Mouse (Mus musculus) myocyte (in vitro differentiated cells): ENCODE measurements around the gene Yap1. TPM values are rescaled to one million over a fixed set of nuclear protein-coding genes. Genes with fewer than 3 reads are reported as not detected.

ENCODE experiments used
- H3K27me3 ChIP-seq: one replicate; pipeline ENCODE4 v1.6.1; 2011; ENCODE audit not compliant: control insufficient read depth, insufficient read depth, insufficient read length
- H3K36me3 ChIP-seq: one replicate; pipeline ENCODE4 v1.6.1; 2011; ENCODE audit not compliant: control insufficient read depth, insufficient read depth
- H3K4me2 ChIP-seq: one replicate; pipeline ENCODE4 v1.6.1; 2011; ENCODE audit warnings: low read depth, control low read depth
- H3K4me3 ChIP-seq: one replicate; pipeline ENCODE4 v1.5.1; 2011; ENCODE audit warnings: mild to moderate bottlenecking, control low read depth, moderate library complexity
- H3K79me2 ChIP-seq: one replicate; pipeline ENCODE4 v1.6.1; 2011; ENCODE audit not compliant: control insufficient read depth, insufficient read depth
- H3ac ChIP-seq: one replicate; pipeline ENCODE4 v1.6.1; 2011; ENCODE audit not compliant: control insufficient read depth, insufficient read length
- CEBPB ChIP-seq: IDR thresholded peaks from 2 replicates; pipeline ENCODE4 v1.6.1; 2011; ENCODE audit warnings: mild to moderate bottlenecking, moderate library complexity; ENCODE audit not compliant: poor library complexity, insufficient read depth, severe bottlenecking
- E2F4 ChIP-seq: IDR thresholded peaks from one replicate; pipeline ENCODE4 v1.6.1; 2011; ENCODE audit warnings: mild to moderate bottlenecking, control low read depth, moderate library complexity; ENCODE audit not compliant: insufficient read depth
- MAX ChIP-seq: IDR thresholded peaks from one replicate; pipeline ENCODE4 v1.6.1; 2011; ENCODE audit warnings: low read depth, mild to moderate bottlenecking, control low read depth
- MYOD1 ChIP-seq, 3 experiments: IDR thresholded peaks; one replicate each; pipeline ENCODE4 v1.6.1; 2011; ENCODE audit warnings: control low read depth in 2 of 3, low read depth in 2 of 3, mild to moderate bottlenecking in 2 of 3, moderate library complexity in 1 of 3; ENCODE audit not compliant: insufficient read length in 2 of 3, control insufficient read depth in 1 of 3
- MYOG ChIP-seq, 3 experiments: IDR thresholded peaks; one replicate each; pipeline ENCODE4 v1.6.1; 2011; ENCODE audit warnings: control low read depth in 2 of 3, low read depth in 2 of 3, mild to moderate bottlenecking in 2 of 3; ENCODE audit not compliant: insufficient read length in 2 of 3, control insufficient read depth in 1 of 3, insufficient read depth in 1 of 3
- POLR2A ChIP-seq: IDR thresholded peaks from one replicate; pipeline ENCODE4 v1.6.1; 2011; ENCODE audit warnings: low read depth, mild to moderate bottlenecking, control low read depth, moderate library complexity; ENCODE audit not compliant: insufficient read length
- POLR2AphosphoS2 ChIP-seq: IDR thresholded peaks from one replicate; pipeline ENCODE4 v1.6.1; 2011; ENCODE audit warnings: low read depth, control low read depth; ENCODE audit not compliant: insufficient read length
- REST ChIP-seq: IDR thresholded peaks from one replicate; pipeline ENCODE4 v1.6.1; 2011; ENCODE audit warnings: mild to moderate bottlenecking, control low read depth, moderate library complexity; ENCODE audit not compliant: insufficient read depth, insufficient read length
- SRF ChIP-seq: IDR thresholded peaks from one replicate; pipeline ENCODE4 v1.6.1; 2011; ENCODE audit warnings: low read depth; ENCODE audit not compliant: control insufficient read depth, insufficient read length
- TCF12 ChIP-seq: IDR thresholded peaks from one replicate; pipeline ENCODE4 v1.6.1; 2011; ENCODE audit warnings: mild to moderate bottlenecking, control low read depth; ENCODE audit not compliant: poor library complexity, insufficient read depth, severe bottlenecking
- TCF3 ChIP-seq: IDR thresholded peaks from one replicate; pipeline ENCODE4 v1.6.1; 2011; ENCODE audit warnings: low read depth, control low read depth; ENCODE audit not compliant: insufficient read length
- USF1 ChIP-seq: IDR thresholded peaks from one replicate; pipeline ENCODE4 v1.6.1; 2011; ENCODE audit warnings: low read depth, mild to moderate bottlenecking, control low read depth, moderate library complexity
- polyA plus RNA-seq: library from polyadenylated mRNA; unstranded; fragments of >200 nt; fragmentation: generic; extraction: Trizol; gene quantifications from one replicate; pipeline ENCODE4 v1.2.1, GENCODE M21; 2012; ENCODE audit warnings: missing spikeins

The Yap1 gene
- polyA plus RNA-seq, 1 experiment, result 27.5 TPM

- Histone ChIP-seq H3ac (no peak overlapping the region), H3K36me3 (peaks cover 4% of the 10 kb centered on the region), H3K27me3 (no peaks in the 10 kb centered on the region), H3K79me2 (peaks cover 2% of the 10 kb centered on the region), H3K4me3 (no peak overlapping the region), H3K4me2 (no peak overlapping the region)
- TF ChIP-seq USF1 (no peak), MYOD1 (IDR thresholded peaks at IDR 0.05; ENCODE audit: control insufficient read depth in 1 of 3, insufficient read length in 2 of 3, low read depth in 2 of 3) (peak in 1 of 3 experiments; percentile 3), SRF (no peak), POLR2A (no peak)
Observed at GRCm38 (mm10) chr9:7957407-7957806, 47.0 kb downstream of the Yap1 start.

GRCm38 (mm10) chr9:7956400-7956799 lies 48.0 kb downstream of the Yap1 start:
- TF ChIP-seq MAX (no peak), TCF12 (no peak), POLR2A (no peak), REST (no peak), USF1 (no peak), TCF3 (no peak), MYOG (IDR thresholded peaks at IDR 0.05; ENCODE audit: control insufficient read depth in 1 of 3, insufficient read depth in 1 of 3, insufficient read length in 2 of 3, low read depth in 2 of 3) (no peak), POLR2AphosphoS2 (no peak), CEBPB (no peak), MYOD1 (IDR thresholded peaks at IDR 0.05; ENCODE audit: control insufficient read depth in 1 of 3, insufficient read length in 2 of 3, low read depth in 2 of 3) (no peak), SRF (no peak), E2F4 (no peak)

GRCm38 (mm10) chr9:7952886-7953285 lies 51.5 kb downstream of the Yap1 start:
- Histone ChIP-seq H3ac (no peak overlapping the region), H3K4me3 (no peak overlapping the region), H3K4me2 (no peak overlapping the region), H3K27me3 (no peaks in the 10 kb centered on the region), H3K36me3 (peaks cover 17% of the 10 kb centered on the region), H3K79me2 (peaks cover 2% of the 10 kb centered on the region)
- TF ChIP-seq USF1, result no peak
- no peak for TF ChIP-seq TCF3
- no peak for TF ChIP-seq MAX
- TF ChIP-seq REST, result no peak
- TF ChIP-seq POLR2A, result no peak
- no peak for TF ChIP-seq TCF12
- no peak for TF ChIP-seq E2F4
- no peak for TF ChIP-seq SRF
- no peak for TF ChIP-seq MYOD1 (IDR thresholded peaks at IDR 0.05; ENCODE audit: control insufficient read depth in 1 of 3, insufficient read length in 2 of 3, low read depth in 2 of 3)
- TF ChIP-seq POLR2AphosphoS2, result no peak
- TF ChIP-seq MYOG (IDR thresholded peaks at IDR 0.05; ENCODE audit: control insufficient read depth in 1 of 3, insufficient read depth in 1 of 3, insufficient read length in 2 of 3, low read depth in 2 of 3), result no peak
- no peak for TF ChIP-seq CEBPB

More at GRCm38 (mm10) chr9:7956400-7956799, 48.0 kb downstream of the Yap1 start:
- no peak overlapping the region for H3K4me3 ChIP-seq
- H3K4me2 ChIP-seq, result no peak overlapping the region
- no peak overlapping the region for H3ac ChIP-seq
- peaks cover 8% of the 10 kb centered on the region for H3K36me3 ChIP-seq
- peaks cover 2% of the 10 kb centered on the region for H3K79me2 ChIP-seq
- H3K27me3 ChIP-seq, result no peaks in the 10 kb centered on the region

GRCm38 (mm10) chr9:7950211-7950644 lies 54.2 kb downstream of the Yap1 start:
- Histone ChIP-seq H3K4me2 (no peak overlapping the region), H3K79me2 (no peaks in the 10 kb centered on the region), H3K4me3 (no peak overlapping the region), H3K36me3 (peaks cover 24% of the 10 kb centered on the region), H3K27me3 (no peaks in the 10 kb centered on the region), H3ac (no peak overlapping the region)
- TF ChIP-seq MAX, result no peak
- no peak for TF ChIP-seq CEBPB
- TF ChIP-seq MYOG (IDR thresholded peaks at IDR 0.05; ENCODE audit: control insufficient read depth in 1 of 3, insufficient read depth in 1 of 3, insufficient read length in 2 of 3, low read depth in 2 of 3), result no peak
- no peak for TF ChIP-seq USF1
- TF ChIP-seq POLR2AphosphoS2, result no peak
- TF ChIP-seq TCF12, result no peak
- no peak for TF ChIP-seq E2F4
- TF ChIP-seq POLR2A, result no peak
- no peak for TF ChIP-seq SRF
- TF ChIP-seq MYOD1 (IDR thresholded peaks at IDR 0.05; ENCODE audit: control insufficient read depth in 1 of 3, insufficient read length in 2 of 3, low read depth in 2 of 3), result no peak
- TF ChIP-seq TCF3, result no peak
- no peak for TF ChIP-seq REST

- Histone ChIP-seq H3K4me2 (no peak overlapping the region), H3K36me3 (peaks cover 32% of the 10 kb centered on the region), H3K79me2 (no peaks in the 10 kb centered on the region), H3K27me3 (no peaks in the 10 kb centered on the region), H3ac (no peak overlapping the region), H3K4me3 (no peak overlapping the region)
- no peak for TF ChIP-seq CEBPB
- TF ChIP-seq REST, result no peak
- TF ChIP-seq MYOG (IDR thresholded peaks at IDR 0.05; ENCODE audit: control insufficient read depth in 1 of 3, insufficient read depth in 1 of 3, insufficient read length in 2 of 3, low read depth in 2 of 3), result no peak
- TF ChIP-seq E2F4, result no peak
Observed at GRCm38 (mm10) chr9:7947946-7948345, 56.5 kb downstream of the Yap1 start.
